Mouse (Mus musculus) MEL (cell line): ENCODE data around the gene Sox12. TPM values are rescaled to one million over a fixed set of nuclear protein-coding genes. Genes with fewer than 3 reads are reported as not detected.

Experiments used
- DNase-seq: peaks from one replicate; pipeline ENCODE4 v3.0.0; 2011; ENCODE audit warnings: low read depth, low spot score
- H3K27ac ChIP-seq: 2 replicates; pipeline ENCODE4 v1.5.1; 2012; ENCODE audit warnings: low read depth, mild to moderate bottlenecking, control low read depth, low read length, moderate library complexity; ENCODE audit not compliant: control insufficient read depth
- H3K27me3 ChIP-seq, 2 experiments: fragments of 150-350 bp in 1 of 2; sonication (generic) in 1 of 2; 2 replicates each; pipeline ENCODE4 v1.6.1; 2012; ENCODE audit warnings: low read length in 2 of 2, mild to moderate bottlenecking in 2 of 2, improper control_type of control experiment in 1 of 2, moderate library complexity in 1 of 2; ENCODE audit not compliant: insufficient read depth in 2 of 2, control insufficient read depth in 1 of 2
- H3K36me3 ChIP-seq, 2 experiments: 2 replicates each; pipeline ENCODE4 v1.6.1; 2012 to 2014; ENCODE audit warnings: low read length in 2 of 2, improper control_type of control experiment in 1 of 2, inconsistent platforms in 1 of 2, mild to moderate bottlenecking in 1 of 2; ENCODE audit not compliant: insufficient read depth in 2 of 2, control insufficient read depth in 1 of 2
- H3K4me1 ChIP-seq, 2 experiments: fragments of 150-350 bp in 1 of 2; sonication (generic) in 1 of 2; 2 replicates each; pipeline ENCODE4 v1.6.1; 2012; ENCODE audit warnings: low read length in 2 of 2, improper control_type of control experiment in 1 of 2, mild to moderate bottlenecking in 1 of 2; ENCODE audit not compliant: insufficient read depth in 2 of 2, control insufficient read depth in 1 of 2
- H3K4me3 ChIP-seq, 2 experiments: fragments of 150-350 bp in 1 of 2; sonication (generic) in 1 of 2; 2 replicates each; pipeline ENCODE4 v1.5.1; 2012; ENCODE audit warnings: low read depth in 2 of 2, low read length in 2 of 2, mild to moderate bottlenecking in 2 of 2, moderate library complexity in 2 of 2, control low read depth in 1 of 2, improper control_type of control experiment in 1 of 2; ENCODE audit not compliant: control insufficient read depth in 1 of 2, insufficient read depth in 1 of 2
- H3K79me2 ChIP-seq: 2 replicates; pipeline ENCODE4 v1.6.1; 2012; ENCODE audit warnings: mild to moderate bottlenecking, low read length, moderate library complexity; ENCODE audit not compliant: control insufficient read depth, poor library complexity, insufficient read depth
- H3K9ac ChIP-seq: 2 replicates; pipeline ENCODE4 v1.6.1; 2012; ENCODE audit warnings: low read depth, mild to moderate bottlenecking, control low read depth, low read length, moderate library complexity; ENCODE audit not compliant: control insufficient read depth, poor library complexity, severe bottlenecking
- H3K9me3 ChIP-seq: fragments of 150-350 bp; sonication (generic); replicated peaks from 2 replicates; pipeline ENCODE4 v1.6.1; 2012; ENCODE audit warnings: mild to moderate bottlenecking, low read length, improper control_type of control experiment, moderate library complexity; ENCODE audit not compliant: insufficient read depth
- BHLHE40 ChIP-seq: IDR thresholded peaks from 2 replicates; pipeline ENCODE4 v1.6.1; 2012; ENCODE audit warnings: low read depth, mild to moderate bottlenecking, inconsistent platforms, low read length, improper control_type of control experiment, borderline replicate concordance
- CHD1 ChIP-seq: IDR thresholded peaks from 2 replicates; pipeline ENCODE4 v1.6.1; 2012; ENCODE audit warnings: low read depth, mild to moderate bottlenecking, inconsistent platforms, low read length, improper control_type of control experiment
- CTCF ChIP-seq, 3 experiments: IDR thresholded peaks in 2 of 3; conservative IDR thresholded peaks in 1 of 3; 2 replicates each; pipeline ENCODE4 v1.5.1; 2011 to 2012; ENCODE audit warnings: low read length in 3 of 3, low read depth in 2 of 3, mild to moderate bottlenecking in 2 of 3, improper control_type of control experiment in 1 of 3, inconsistent platforms in 1 of 3, mixed read lengths in 1 of 3, moderate library complexity in 1 of 3; ENCODE audit not compliant: control insufficient read depth in 1 of 3, insufficient read depth in 1 of 3, poor library complexity in 1 of 3, severe bottlenecking in 1 of 3
- E2F4 ChIP-seq: IDR thresholded peaks from 2 replicates; pipeline ENCODE4 v1.6.1; 2011; ENCODE audit warnings: low read depth, low read length, improper control_type of control experiment, borderline replicate concordance
- ETS1 ChIP-seq: IDR thresholded peaks from 2 replicates; pipeline ENCODE4 v1.6.1; 2012; ENCODE audit warnings: low read depth, mild to moderate bottlenecking, inconsistent platforms, low read length, improper control_type of control experiment, moderate library complexity
- GABPA ChIP-seq: IDR thresholded peaks from 2 replicates; pipeline ENCODE4 v1.6.1; 2012; ENCODE audit warnings: low read depth, mild to moderate bottlenecking, inconsistent platforms, low read length, improper control_type of control experiment, moderate library complexity
- GATA1 ChIP-seq: IDR thresholded peaks from 2 replicates; pipeline ENCODE4 v1.6.1; 2011; ENCODE audit warnings: low read depth, low read length, improper control_type of control experiment
- JUND ChIP-seq: IDR thresholded peaks from 2 replicates; pipeline ENCODE4 v1.6.1; 2011; ENCODE audit warnings: low read depth, mild to moderate bottlenecking, improper control_type of control experiment, low read length
- MAX ChIP-seq: IDR thresholded peaks from 2 replicates; pipeline ENCODE4 v1.6.1; 2011; ENCODE audit warnings: low read length, improper control_type of control experiment
- MEF2A ChIP-seq: IDR thresholded peaks from 2 replicates; pipeline ENCODE4 v1.6.1; 2014; ENCODE audit warnings: low read depth, mild to moderate bottlenecking, inconsistent platforms, low read length, improper control_type of control experiment; ENCODE audit not compliant: poor library complexity, insufficient replicate concordance, severe bottlenecking; ENCODE audit errors: extremely low read depth
- MYC ChIP-seq: IDR thresholded peaks from 2 replicates; pipeline ENCODE4 v1.6.1; 2011; ENCODE audit warnings: low read depth, mild to moderate bottlenecking, low read length, improper control_type of control experiment, moderate library complexity
- NRF1 ChIP-seq: IDR thresholded peaks from 2 replicates; pipeline ENCODE4 v1.6.1; 2014; ENCODE audit warnings: low read depth, mild to moderate bottlenecking, inconsistent platforms, low read length, improper control_type of control experiment, moderate library complexity; ENCODE audit not compliant: poor library complexity, insufficient read depth, severe bottlenecking
- POLR2A ChIP-seq, 2 experiments: IDR thresholded peaks; 2 replicates each; pipeline ENCODE4 v1.6.1; 2011 to 2012; ENCODE audit warnings: low read length in 2 of 2, mild to moderate bottlenecking in 2 of 2, control low read depth in 1 of 2, improper control_type of control experiment in 1 of 2, low read depth in 1 of 2, moderate library complexity in 1 of 2; ENCODE audit not compliant: control insufficient read depth in 1 of 2, insufficient read depth in 1 of 2, poor library complexity in 1 of 2
- POLR2AphosphoS5 ChIP-seq: IDR thresholded peaks from 2 replicates; pipeline ENCODE4 v1.6.1; 2012; ENCODE audit warnings: low read depth, borderline replicate concordance, mild to moderate bottlenecking, inconsistent platforms, low read length, moderate library complexity, mixed read lengths
- RAD21 ChIP-seq: IDR thresholded peaks from 2 replicates; pipeline ENCODE4 v1.6.1; 2011; ENCODE audit warnings: mild to moderate bottlenecking, low read depth, low read length, improper control_type of control experiment
- TAL1 ChIP-seq: IDR thresholded peaks from 2 replicates; pipeline ENCODE4 v1.6.1; 2012; ENCODE audit warnings: mild to moderate bottlenecking, inconsistent platforms, low read length, moderate library complexity, mixed read lengths
- ZNF384 ChIP-seq: IDR thresholded peaks from 2 replicates; pipeline ENCODE4 v1.6.1; 2012; ENCODE audit warnings: low read depth, mild to moderate bottlenecking, inconsistent platforms, low read length, improper control_type of control experiment
- polyA plus RNA-seq, 2 experiments: library from polyadenylated mRNA; stranded (reverse) in 1 of 2; unstranded in 1 of 2; fragments of >175 nt in 1 of 2; fragments of >200 nt in 1 of 2; gene quantifications; 2 replicates each; pipeline versions ENCODE4 v1.2.1 to v1.2.4; 2012; ENCODE audit warnings: low replicate concordance in 2 of 2, low read depth in 1 of 2; ENCODE audit not compliant: insufficient read length in 2 of 2, insufficient read depth in 1 of 2, missing spikeins in 1 of 2
- total RNA-seq: library from RNA; depleted of rRNA; stranded (reverse); fragments of 300-350 nt; gene quantifications from 2 replicates; pipeline ENCODE4 v1.2.3, GENCODE M21; 2012; rRNA removed

Sox12 gene
- total and polyA plus RNA-seq, 3 experiments, result 1.5 to 24.7 TPM; not detected in 1

- DNase-seq, result no peak
- peak overlapping the region; percentile 84 for H3K9ac ChIP-seq
- H3K4me3 ChIP-seq, result peak overlapping the region in 1 of 2 experiments; percentile 91; a peak in 1 of 4 replicates
- H3K9me3 ChIP-seq, result no peaks in the 10 kb centered on the region
- TF ChIP-seq ETS1 (no peak), ZNF384 (peak; percentile 53; the same call in 1 of the 2 replicates), RAD21 (no peak)
- peaks cover 28% of the 10 kb centered on the region for H3K79me2 ChIP-seq
- H3K4me1 ChIP-seq, result peaks cover 28 to 63% of the 10 kb centered on the region in 2 experiments
- peaks cover 12 to 65% of the 10 kb centered on the region in 2 experiments; a peak in 3 of 4 replicates for H3K36me3 ChIP-seq
- peak overlapping the region; percentile 92 for H3K27ac ChIP-seq
- no peaks in the 10 kb centered on the region for H3K27me3 ChIP-seq
Measured at GRCm38 (mm10) chr2:152344909-152345308, 53.0 kb downstream of the Sox12 start.

- H3K27ac ChIP-seq, result peak overlapping the region; percentile 92
- H3K79me2 ChIP-seq, result peaks cover 33% of the 10 kb centered on the region
- peak overlapping the region; percentile 84 for H3K9ac ChIP-seq
- TF ChIP-seq BHLHE40 (no peak), MYC (no peak), JUND (no peak), GABPA (no peak), POLR2A (IDR thresholded peaks at IDR 0.05; ENCODE audit: control insufficient read depth in 1 of 2, insufficient read depth in 1 of 2, low read depth in 1 of 2, low read length in 2 of 2, poor library complexity in 1 of 2) (no peak), E2F4 (no peak), MEF2A (no peak), TAL1 (no peak), CHD1 (no peak), NRF1 (no peak), POLR2AphosphoS5 (no peak), GATA1 (no peak), MAX (no peak), CTCF (IDR thresholded peaks at IDR 0.05 in 2 of 3, conservative IDR thresholded peaks at IDR 0.05 in 1 of 3; ENCODE audit: control insufficient read depth in 1 of 3, insufficient read depth in 1 of 3, low read depth in 2 of 3, low read length in 3 of 3, poor library complexity in 1 of 3, severe bottlenecking in 1 of 3) (no peak)
- TF ChIP-seq, all 39 proteins: peak for 0
- peak; percentile 83 for DNase-seq
- Histone ChIP-seq H3K4me1 (peaks cover 24 to 65% of the 10 kb centered on the region in 2 experiments), H3K27me3 (no peaks in the 10 kb centered on the region), H3K36me3 (peaks cover 14 to 65% of the 10 kb centered on the region in 2 experiments; a peak in 3 of 4 replicates), H3K9me3 (no peaks in the 10 kb centered on the region), H3K4me3 (peak overlapping the region; percentile 56 to 91)
Measured at GRCm38 (mm10) chr2:152344361-152344760, 53.5 kb downstream of the Sox12 start.

Other genes starting within 250 kb of the Sox12 start
- 130 and 140 TPM in 2 replicates for gene Csnk2a1, start 171.2 kb downstream of the Sox12 start, total RNA-seq
- 10 to 100 TPM in 1 of 2 experiments, not detected in 1; 88.5 TPM for gene Csnk2a1, start 171.2 kb downstream of the Sox12 start, polyA plus RNA-seq
- gene Tbc1d20, start 104.2 kb downstream of the Sox12 start, total RNA-seq, result 19.2 and 19.6 TPM in 2 replicates
- gene Tbc1d20, start 104.2 kb downstream of the Sox12 start, polyA plus RNA-seq, result 10 to 100 TPM in 1 of 2 experiments, not detected in 1; 31.4 TPM
- 84.9 and 90.9 TPM in 2 replicates for gene Rbck1, start 65.4 kb downstream of the Sox12 start, total RNA-seq
- gene Rbck1, start 65.4 kb downstream of the Sox12 start, polyA plus RNA-seq, result 100 to 1,000 TPM in 1 of 2 experiments, 10 to 100 TPM in 1; 92.1 to 162 TPM
- gene Trib3, start 54.0 kb downstream of the Sox12 start, total RNA-seq, result 6.1 and 62.9 TPM in 2 replicates
- gene Trib3, start 54.0 kb downstream of the Sox12 start, polyA plus RNA-seq, result 10 to 100 TPM in 1 of 2 experiments, not detected in 1; 34.9 TPM
- not detected in 2 replicates for gene Nrsn2, start 21.4 kb downstream of the Sox12 start, total RNA-seq
- gene Nrsn2, start 21.4 kb downstream of the Sox12 start, polyA plus RNA-seq, result not detected
- gene Zcchc3, start 17.0 kb upstream of the Sox12 start, total RNA-seq, result 5.1 and 5.7 TPM in 2 replicates
- 10 to 100 TPM in 1 of 2 experiments, not detected in 1; 12.1 TPM for gene Zcchc3, start 17.0 kb upstream of the Sox12 start, polyA plus RNA-seq
- gene 6820408C15Rik, start 17.5 kb upstream of the Sox12 start, total RNA-seq, result 0.08 and 0.13 TPM in 2 replicates
- gene 6820408C15Rik, start 17.5 kb upstream of the Sox12 start, polyA plus RNA-seq, result under 1 TPM in 1 of 2 experiments, not detected in 1; 0.31 TPM
- not detected in 2 replicates for gene Defb23, start 66.6 kb upstream of the Sox12 start, total RNA-seq
- gene Defb23, start 66.6 kb upstream of the Sox12 start, polyA plus RNA-seq, result not detected
- not detected in 2 replicates for gene Defb20, start 79.0 kb upstream of the Sox12 start, total RNA-seq
- gene Defb20, start 79.0 kb upstream of the Sox12 start, polyA plus RNA-seq, result not detected
- gene Defb22, start 92.1 kb upstream of the Sox12 start, total RNA-seq, result not detected in 2 replicates
- not detected for gene Defb22, start 92.1 kb upstream of the Sox12 start, polyA plus RNA-seq
- not detected in 2 replicates for gene Defb26, start 113.6 kb upstream of the Sox12 start, total RNA-seq
- gene Defb26, start 113.6 kb upstream of the Sox12 start, polyA plus RNA-seq, result not detected
- gene Defb28, start 120.2 kb upstream of the Sox12 start, total RNA-seq, result not detected in 2 replicates
- not detected for gene Defb28, start 120.2 kb upstream of the Sox12 start, polyA plus RNA-seq
- gene Defb29, start 142.0 kb upstream of the Sox12 start, total RNA-seq, result not detected in 2 replicates
- not detected for gene Defb29, start 142.0 kb upstream of the Sox12 start, polyA plus RNA-seq
- gene Gm17416, start 171.3 kb upstream of the Sox12 start, total RNA-seq, result not detected in 2 replicates
- not detected for gene Gm17416, start 171.3 kb upstream of the Sox12 start, polyA plus RNA-seq
- not detected in 2 replicates for gene Defb21, start 174.7 kb upstream of the Sox12 start, total RNA-seq
- gene Defb21, start 174.7 kb upstream of the Sox12 start, polyA plus RNA-seq, result not detected
- gene Defb19, start 182.2 kb upstream of the Sox12 start, total RNA-seq, result not detected in 2 replicates
- not detected for gene Defb19, start 182.2 kb upstream of the Sox12 start, polyA plus RNA-seq
- gene Defb45, start 201.3 kb upstream of the Sox12 start, total RNA-seq, result not detected in 2 replicates
- gene Defb45, start 201.3 kb upstream of the Sox12 start, polyA plus RNA-seq, result not detected
- gene Defb36, start 206.3 kb upstream of the Sox12 start, total RNA-seq, result not detected in 2 replicates
- not detected for gene Defb36, start 206.3 kb upstream of the Sox12 start, polyA plus RNA-seq
- gene Defb25, start 225.0 kb upstream of the Sox12 start, total RNA-seq, result not detected in 2 replicates
- not detected for gene Defb25, start 225.0 kb upstream of the Sox12 start, polyA plus RNA-seq
- gene Rem1, start 228.9 kb upstream of the Sox12 start, total RNA-seq, result not detected in 2 replicates
- gene Rem1, start 228.9 kb upstream of the Sox12 start, polyA plus RNA-seq, result not detected